Mouse (Mus musculus) embryonic facial prominence, embryonic 10.5 days (tissue): ENCODE results near the gene Nt5dc1. TPM values are rescaled to one million over a fixed set of nuclear protein-coding genes. Genes with fewer than 3 reads are reported as not detected.

ENCODE experiments used
- DNase-seq: peaks from one replicate; pipeline ENCODE4 v3.0.0-alpha.2; 2017; ENCODE audit warnings: low spot score
- H3K27ac ChIP-seq: fragments of 300-500 bp; sonication (generic); replicated peaks from 2 replicates; pipeline ENCODE4 v1.5.1; 2016; ENCODE audit warnings: mild to moderate bottlenecking
- H3K27me3 ChIP-seq: fragments of 300-500 bp; sonication (generic); replicated peaks from 2 replicates; pipeline ENCODE4 v1.6.1; 2016; ENCODE audit warnings: low read depth, mild to moderate bottlenecking; ENCODE audit not compliant: poor library complexity, severe bottlenecking
- H3K36me3 ChIP-seq: fragments of 300-500 bp; sonication (generic); replicated peaks from 2 replicates; pipeline ENCODE4 v1.6.1; 2016; ENCODE audit warnings: mild to moderate bottlenecking, moderate library complexity
- H3K4me1 ChIP-seq: fragments of 300-500 bp; sonication (generic); 2 replicates; pipeline ENCODE4 v1.6.1; 2016
- H3K4me3 ChIP-seq: fragments of 300-500 bp; sonication (generic); 2 replicates; pipeline ENCODE4 v1.5.1; 2016; ENCODE audit warnings: mild to moderate bottlenecking, moderate library complexity
- H3K9me3 ChIP-seq: fragments of 300-500 bp; sonication (generic); 2 replicates; pipeline ENCODE4 v1.6.1; 2016; ENCODE audit warnings: mild to moderate bottlenecking
- WGBS: fragments of 180-500 bp; shearing (Covaris S2); methylation state at CpG from one replicate; pipeline ENCODE4 v1.1.7; 2016; 5-methylcytosine and 5-hydroxymethylcytosine counted together
- polyA plus RNA-seq: library from polyadenylated mRNA; unstranded; fragments of >200 nt; fragmentation: Nextera tagmentation; extraction: Ambion mirVana; gene quantifications from 2 replicates; pipeline ENCODE4 v1.2.1, GENCODE M21; 2016

The Nt5dc1 gene
- polyA plus RNA-seq, 1 experiment from 2014 or later: 8.8 TPM

- no peak for DNase-seq
- Histone ChIP-seq H3K4me1 (no peaks in the 10 kb centered on the region), H3K4me3 (no peak overlapping the region), H3K27ac (no peak overlapping the region), H3K27me3 (no peaks in the 10 kb centered on the region), H3K36me3 (no peaks in the 10 kb centered on the region), H3K9me3 (no peaks in the 10 kb centered on the region)
Observed at GRCm38 (mm10) chr10:34363756-34364155, 54.6 kb downstream of the Nt5dc1 start.

GRCm38 (mm10) chr10:34358263-34358662 lies 60.1 kb downstream of the Nt5dc1 start:
- 80% methylated on average over 3 of the region's 3 CpGs for WGBS
- no peak overlapping the region for H3K4me3 ChIP-seq
- no peaks in the 10 kb centered on the region for H3K36me3 ChIP-seq
- no peaks in the 10 kb centered on the region for H3K27me3 ChIP-seq
- H3K27ac ChIP-seq: no peak overlapping the region
- no peak for DNase-seq
- no peaks in the 10 kb centered on the region for H3K4me1 ChIP-seq
- H3K9me3 ChIP-seq: no peaks in the 10 kb centered on the region

DNA sequence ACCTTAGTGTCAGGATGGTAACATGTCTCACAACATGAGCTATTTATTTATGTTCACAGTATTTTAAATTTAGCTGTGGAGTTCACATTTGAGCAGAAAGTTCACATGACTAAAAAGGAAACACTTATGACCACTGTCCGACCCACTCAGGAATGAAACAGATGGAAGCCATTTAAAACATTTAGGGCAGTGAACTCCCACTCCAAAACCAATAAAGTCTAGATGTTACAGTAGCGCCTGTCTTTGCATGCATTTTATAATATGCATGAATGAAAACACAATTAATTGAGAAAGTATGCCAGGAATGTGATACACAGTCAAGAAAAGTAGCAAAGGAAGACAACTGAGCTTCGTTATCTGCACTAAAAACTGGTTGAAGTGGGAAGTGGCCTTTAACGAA lies 66.2 kb downstream of the Nt5dc1 start:
- no peak overlapping the region for H3K27ac ChIP-seq
- WGBS: 82% methylated on average over 4 of the region's 4 CpGs
- no peaks in the 10 kb centered on the region for H3K36me3 ChIP-seq
- H3K4me1 ChIP-seq: no peaks in the 10 kb centered on the region
- H3K9me3 ChIP-seq: no peaks in the 10 kb centered on the region
- DNase-seq: no peak
- H3K4me3 ChIP-seq: no peak overlapping the region
- no peaks in the 10 kb centered on the region for H3K27me3 ChIP-seq

- no peak for DNase-seq
- Histone ChIP-seq H3K36me3 (no peaks in the 10 kb centered on the region), H3K27me3 (no peaks in the 10 kb centered on the region), H3K27ac (no peak overlapping the region), H3K4me1 (no peaks in the 10 kb centered on the region), H3K9me3 (no peaks in the 10 kb centered on the region), H3K4me3 (no peak overlapping the region)
- 81% methylated on average over 1 of the region's 1 CpGs for WGBS
Observed at GRCm38 (mm10) chr10:34341886-34342285, 76.5 kb downstream of the Nt5dc1 start.

- Histone ChIP-seq H3K27ac (no peak overlapping the region), H3K27me3 (no peaks in the 10 kb centered on the region), H3K4me3 (no peak overlapping the region), H3K36me3 (no peaks in the 10 kb centered on the region), H3K4me1 (no peaks in the 10 kb centered on the region), H3K9me3 (no peaks in the 10 kb centered on the region)
- no peak for DNase-seq
- 75% methylated on average over 6 of the region's 6 CpGs for WGBS
Observed at GRCm38 (mm10) chr10:34341014-34341413, 77.3 kb downstream of the Nt5dc1 start.

GRCm38 (mm10) chr10:34328310-34328709 lies 90.0 kb downstream of the Nt5dc1 start:
- peak; percentile 50 for DNase-seq
- WGBS: 5% methylated on average over 2 of the region's 2 CpGs

GRCm38 (mm10) chr10:34327144-34327543 lies 91.2 kb downstream of the Nt5dc1 start:
- WGBS: 61% methylated on average over 5 of the region's 5 CpGs
- no peaks in the 10 kb centered on the region for H3K4me1 ChIP-seq
- H3K9me3 ChIP-seq: no peaks in the 10 kb centered on the region

More at GRCm38 (mm10) chr10:34328310-34328709, 90.0 kb downstream of the Nt5dc1 start:
- H3K36me3 ChIP-seq: no peaks in the 10 kb centered on the region
- no peaks in the 10 kb centered on the region for H3K4me1 ChIP-seq
- no peaks in the 10 kb centered on the region for H3K9me3 ChIP-seq
- H3K27me3 ChIP-seq: no peaks in the 10 kb centered on the region
- no peak overlapping the region for H3K27ac ChIP-seq
- H3K4me3 ChIP-seq: no peak overlapping the region

DNA sequence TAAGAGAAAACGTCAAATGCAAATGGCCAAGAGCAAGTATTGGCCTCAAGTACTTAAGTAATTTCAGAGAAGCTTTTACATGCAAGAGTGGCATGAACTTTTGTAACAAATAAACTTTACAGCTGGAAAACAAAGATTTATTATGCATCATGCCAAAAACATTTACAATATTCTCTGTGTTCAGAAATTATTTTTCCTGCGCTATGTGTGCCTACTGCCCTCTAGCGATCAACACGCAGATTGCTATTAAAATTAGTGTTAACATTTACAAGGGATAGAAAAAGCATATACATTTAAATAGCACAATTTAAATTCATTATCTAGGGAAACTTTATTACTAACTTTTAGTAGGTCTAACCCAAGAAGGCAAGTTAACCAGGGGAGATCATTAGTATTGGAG lies 91.7 kb downstream of the Nt5dc1 start:
- no peak overlapping the region for H3K4me3 ChIP-seq
- no peaks in the 10 kb centered on the region for H3K36me3 ChIP-seq
- H3K27ac ChIP-seq: no peak overlapping the region
- no peaks in the 10 kb centered on the region for H3K27me3 ChIP-seq
- H3K9me3 ChIP-seq: no peaks in the 10 kb centered on the region
- H3K4me1 ChIP-seq: no peaks in the 10 kb centered on the region
- 27% methylated on average over 4 of the region's 4 CpGs for WGBS
- DNase-seq: no peak

More at GRCm38 (mm10) chr10:34327144-34327543, 91.2 kb downstream of the Nt5dc1 start:
- Histone ChIP-seq H3K27ac (no peak overlapping the region), H3K27me3 (no peaks in the 10 kb centered on the region), H3K4me3 (no peak overlapping the region), H3K36me3 (no peaks in the 10 kb centered on the region)
- no peak for DNase-seq

DNA sequence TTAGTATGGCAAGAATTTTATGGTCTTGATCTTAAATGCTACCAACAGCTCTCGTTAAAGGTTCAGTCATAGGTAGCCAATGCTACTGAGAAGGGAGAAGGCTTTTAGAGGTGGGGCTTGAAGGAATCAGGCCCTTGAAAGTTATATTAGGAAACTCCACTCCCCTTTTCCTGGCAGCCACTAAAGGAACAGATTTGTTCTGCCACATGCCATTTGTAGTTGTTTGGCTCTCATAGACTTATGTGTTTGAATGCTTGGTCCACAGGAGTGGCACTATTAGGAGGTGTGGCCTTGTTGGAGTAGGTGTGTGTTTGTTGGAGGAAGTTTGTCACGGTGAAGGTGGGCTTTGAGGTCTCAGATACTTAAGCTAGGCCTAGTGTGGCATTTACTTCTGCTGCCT lies 97.5 kb downstream of the Nt5dc1 start:
- 76% methylated on average over 2 of the region's 2 CpGs for WGBS
- DNase-seq: no peak
- H3K27me3 ChIP-seq: no peaks in the 10 kb centered on the region
- H3K9me3 ChIP-seq: no peaks in the 10 kb centered on the region
- H3K4me3 ChIP-seq: no peak overlapping the region
- no peak overlapping the region for H3K27ac ChIP-seq
- no peaks in the 10 kb centered on the region for H3K36me3 ChIP-seq
- peaks cover 20% of the 10 kb centered on the region for H3K4me1 ChIP-seq

DNA sequence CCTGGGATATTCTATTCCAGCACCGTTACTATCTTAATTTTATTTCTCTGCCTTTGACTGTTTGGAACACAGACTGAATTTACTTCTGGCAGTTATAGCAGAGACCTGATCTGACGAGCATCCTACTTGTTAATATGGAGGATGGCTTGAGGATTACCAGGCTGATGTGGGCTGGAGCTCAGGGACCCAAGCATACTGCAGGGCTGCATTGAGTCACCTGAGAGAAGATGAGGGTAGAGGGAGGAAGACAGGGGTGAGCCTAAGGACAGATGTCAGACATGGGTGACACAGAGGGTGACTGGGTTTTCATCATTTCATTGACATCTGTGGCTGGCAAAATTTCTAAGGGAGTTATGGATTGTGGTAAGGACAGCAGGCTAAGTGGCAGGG lies 101.1 kb downstream of the Nt5dc1 start:
- no peaks in the 10 kb centered on the region for H3K36me3 ChIP-seq
- no peaks in the 10 kb centered on the region for H3K27me3 ChIP-seq
- peaks cover 27% of the 10 kb centered on the region for H3K4me1 ChIP-seq
- peak overlapping the region; percentile 40 for H3K4me3 ChIP-seq
- H3K27ac ChIP-seq: peak overlapping the region; percentile 81
- no peak for DNase-seq
- WGBS: 14% methylated on average over 2 of the region's 2 CpGs
- H3K9me3 ChIP-seq: no peaks in the 10 kb centered on the region

- DNase-seq: peak; percentile 84
- Histone ChIP-seq H3K4me1 (peaks cover 27% of the 10 kb centered on the region), H3K9me3 (no peaks in the 10 kb centered on the region), H3K4me3 (peak overlapping the region; percentile 40), H3K27me3 (no peaks in the 10 kb centered on the region), H3K27ac (peak overlapping the region; percentile 82), H3K36me3 (no peaks in the 10 kb centered on the region)
- WGBS: 2% methylated on average over 3 of the region's 3 CpGs
Observed at GRCm38 (mm10) chr10:34316571-34317216, 101.7 kb downstream of the Nt5dc1 start.

DNA sequence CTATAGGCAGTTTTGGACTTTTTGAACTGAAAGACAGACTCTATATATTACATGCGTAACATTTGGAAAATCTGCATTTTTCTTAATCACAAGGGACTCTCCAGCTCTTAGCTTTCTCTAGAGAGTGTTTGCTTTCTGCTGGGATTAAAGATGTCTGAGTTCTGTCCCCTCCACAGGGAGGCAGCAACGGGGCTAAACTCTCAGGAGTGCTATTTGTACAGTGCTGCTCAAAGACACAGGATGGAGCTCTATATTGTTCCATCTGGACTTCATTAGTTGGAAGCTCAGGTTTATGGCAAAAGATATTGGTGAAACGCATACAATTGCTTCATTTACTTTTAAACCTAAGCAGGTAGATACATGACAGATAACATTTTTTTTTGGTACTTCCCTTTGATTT lies 105.8 kb downstream of the Nt5dc1 start:
- 59% methylated on average over 3 of the region's 3 CpGs for WGBS
- Histone ChIP-seq H3K4me1 (peaks cover 24% of the 10 kb centered on the region), H3K27me3 (no peaks in the 10 kb centered on the region), H3K4me3 (no peak overlapping the region), H3K27ac (no peak overlapping the region), H3K9me3 (no peaks in the 10 kb centered on the region), H3K36me3 (no peaks in the 10 kb centered on the region)
- no peak for DNase-seq

GRCm38 (mm10) chr10:34309915-34310685 lies 108.3 kb downstream of the Nt5dc1 start:
- no peak for DNase-seq
- Histone ChIP-seq H3K36me3 (no peaks in the 10 kb centered on the region), H3K4me3 (no peak overlapping the region), H3K27ac (no peak overlapping the region), H3K9me3 (no peaks in the 10 kb centered on the region), H3K4me1 (no peaks in the 10 kb centered on the region), H3K27me3 (no peaks in the 10 kb centered on the region)
- WGBS: 91% methylated on average over 9 of the region's 9 CpGs
